27 mouse cellular contexts compared by ENCODE assay signal in the genomic region with DNA sequence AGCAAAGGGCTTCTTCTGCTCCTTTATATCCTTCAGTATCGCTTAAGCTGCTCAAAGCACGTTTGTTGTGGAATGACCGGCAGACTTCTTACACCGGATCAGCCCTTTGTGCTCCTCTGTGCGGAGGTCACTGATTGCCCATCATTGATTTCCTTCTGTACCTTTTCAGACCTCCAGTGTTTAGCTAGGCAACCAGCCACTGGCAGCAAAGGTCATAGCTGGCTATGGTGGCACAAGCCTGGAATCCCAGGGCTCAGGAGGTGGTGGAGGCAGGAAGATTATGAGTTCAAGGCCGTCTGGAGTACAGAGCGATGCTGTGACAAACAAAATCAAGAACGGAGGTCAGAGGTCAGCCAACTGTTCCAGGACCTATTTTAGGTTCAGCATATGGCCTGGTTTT. TPM values are rescaled to one million over a fixed set of nuclear protein-coding genes. Genes with fewer than 3 reads are reported as not detected.
DNase-seq lines count a peak whose midpoint lies in the region; ATAC-seq and TF ChIP-seq lines count a peak whose summit lies in the region.
"Had no signal": no experiment of that assay in that cellular context is flagged by ENCODE, and none has a peak within 500 bp of the region (broad histone marks: within the 10 kb centered on the region; RNA-seq: fewer than 3 reads in every experiment).

No protein-coding gene starts in this region.

- peak overlapping the region; percentile 96 for H3K27ac ChIP-seq in heart, embryonic 12.5 days (ENCODE audit: poor library complexity, severe bottlenecking)
- peak overlapping the region; percentile 94 for H3K27ac ChIP-seq in heart, embryonic 15.5 days
- H3K27ac ChIP-seq in liver, adult 2 months (replicated peaks; ENCODE audit: insufficient read depth, low read depth, low read length) = peak overlapping the region; percentile 92
- H3K27ac ChIP-seq in lung, postnatal 0 days (ENCODE audit: low read length) = 0 out of 2 replicates have a peak overlapping the region, but pooled peaks have one; percentile 85
- H3K27ac ChIP-seq: embryonic facial prominence, embryonic 12.5 days; embryonic facial prominence, embryonic 15.5 days; gastrocnemius, adult 2 months; hindbrain, embryonic 10.5 days; hindbrain, embryonic 13.5 days; intestine, embryonic 15.5 days had no signal

- H3K36me3 ChIP-seq in heart, embryonic 12.5 days = no peaks in the 10 kb centered on the region
- H3K36me3 ChIP-seq in heart, embryonic 15.5 days = no peaks in the 10 kb centered on the region
- H3K36me3 ChIP-seq in liver, adult 2 months (ENCODE audit: control insufficient read depth, insufficient read depth, low read length) = no peaks in the 10 kb centered on the region
- H3K36me3 ChIP-seq in lung, postnatal 0 days (ENCODE audit: insufficient read depth, low read length) = no peaks in the 10 kb centered on the region
- H3K36me3 ChIP-seq: embryonic facial prominence, embryonic 12.5 days; embryonic facial prominence, embryonic 15.5 days; hindbrain, embryonic 10.5 days; hindbrain, embryonic 13.5 days; intestine, embryonic 15.5 days had no signal

- no peaks in the 10 kb centered on the region for H3K27me3 ChIP-seq in heart, embryonic 12.5 days (replicated peaks)
- no peaks in the 10 kb centered on the region for H3K27me3 ChIP-seq in heart, embryonic 15.5 days
- H3K27me3 ChIP-seq in liver, adult 2 months (ENCODE audit: control insufficient read depth, insufficient read depth, low read length) = no peaks in the 10 kb centered on the region
- H3K27me3 ChIP-seq in lung, postnatal 0 days (replicated peaks; ENCODE audit: insufficient read depth, low read length) = no peaks in the 10 kb centered on the region
- H3K27me3 ChIP-seq: embryonic facial prominence, embryonic 12.5 days; embryonic facial prominence, embryonic 15.5 days; hindbrain, embryonic 13.5 days; intestine, embryonic 15.5 days had no signal

- TF ChIP-seq EP300 in lung, postnatal 0 days (IDR thresholded peaks at IDR 0.05) = no peak

- H3K9ac ChIP-seq in heart, embryonic 12.5 days = no peak overlapping the region
- no peak overlapping the region for H3K9ac ChIP-seq in heart, embryonic 15.5 days
- H3K9ac ChIP-seq in liver, adult 2 months (ENCODE audit: low read depth, low read length) = peak overlapping the region; percentile 37
- H3K9ac ChIP-seq in lung, postnatal 0 days (replicated peaks; ENCODE audit: low read depth) = no peak overlapping the region
- H3K9ac ChIP-seq: embryonic facial prominence, embryonic 12.5 days; embryonic facial prominence, embryonic 15.5 days; forebrain, postnatal 0 days; hindbrain, embryonic 13.5 days; intestine, embryonic 15.5 days had no signal

- TF ChIP-seq CTCF in liver, adult 2 months (IDR thresholded peaks at IDR 0.05; ENCODE audit: low read depth, low read length) = no peak
- TF ChIP-seq CTCF in lung, postnatal 0 days (IDR thresholded peaks at IDR 0.05) = no peak

- WGBS in heart, embryonic 12.5 days = 88% methylated on average over 8 of the region's 8 CpGs
- 89% methylated on average over 8 of the region's 8 CpGs for WGBS in heart, embryonic 15.5 days
- whole genome bisulfite sequencing in liver, adult 2 months = 23% methylated on average over 8 of the region's 8 CpGs
- 90% methylated on average over 8 of the region's 8 CpGs for WGBS in lung, postnatal 0 days

- no peak overlapping the region for H3K4me3 ChIP-seq in heart, embryonic 12.5 days
- H3K4me3 ChIP-seq in heart, embryonic 15.5 days = no peak overlapping the region
- H3K4me3 ChIP-seq in liver, adult 2 months (ENCODE audit: insufficient read depth, low read depth, low read length) = no peak overlapping the region
- H3K4me3 ChIP-seq in lung, postnatal 0 days (ENCODE audit: low read depth, low read length) = no peak overlapping the region
- H3K4me3 ChIP-seq: embryonic facial prominence, embryonic 12.5 days; embryonic facial prominence, embryonic 15.5 days; gastrocnemius, adult 2 months; hindbrain, embryonic 10.5 days; hindbrain, embryonic 13.5 days; intestine, embryonic 15.5 days had no signal

- peaks cover 48% of the 10 kb centered on the region for H3K4me1 ChIP-seq in heart, embryonic 12.5 days (replicated peaks)
- H3K4me1 ChIP-seq in heart, embryonic 15.5 days (replicated peaks) = peaks cover 44% of the 10 kb centered on the region
- H3K4me1 ChIP-seq in liver, adult 2 months (ENCODE audit: control insufficient read depth, insufficient read depth, low read length) = peaks cover 35% of the 10 kb centered on the region
- H3K4me1 ChIP-seq in lung, postnatal 0 days (ENCODE audit: insufficient read depth, low read depth, low read length) = peaks cover under 1% of the 10 kb centered on the region; the same call in 1 of the 2 replicates
- H3K4me1 ChIP-seq: embryonic facial prominence, embryonic 12.5 days; embryonic facial prominence, embryonic 15.5 days; hindbrain, embryonic 13.5 days; intestine, embryonic 15.5 days had no signal

- H3K9me3 ChIP-seq in heart, embryonic 12.5 days (replicated peaks) = no peaks in the 10 kb centered on the region
- H3K9me3 ChIP-seq in heart, embryonic 15.5 days (replicated peaks) = no peaks in the 10 kb centered on the region
- H3K9me3 ChIP-seq in lung, postnatal 0 days (ENCODE audit: low read length) = no peaks in the 10 kb centered on the region
- H3K9me3 ChIP-seq: embryonic facial prominence, embryonic 12.5 days; embryonic facial prominence, embryonic 15.5 days; intestine, embryonic 15.5 days had no signal

- no peak for ATAC-seq in heart, embryonic 12.5 days (ENCODE audit: insufficient number of reproducible peaks, low FRiP score)
- ATAC-seq in heart, embryonic 15.5 days (replicated peaks; ENCODE audit: insufficient number of reproducible peaks, insufficient read depth, low FRiP score, low read depth) = no peak
- no peak for ATAC-seq in lung, postnatal 0 days
- ATAC-seq: CD4-positive, CD25-positive, alpha-beta regulatory T cell, adult 4 months; forebrain, embryonic 14.5 days; forebrain, postnatal 0 days; hindbrain, embryonic 16.5 days; intestine, embryonic 15.5 days had no signal

- no peak for TF ChIP-seq POLR2A in liver, adult 2 months (IDR thresholded peaks at IDR 0.05; ENCODE audit: extremely low read depth, insufficient read depth, low read length)

- no peak overlapping the region for H3K4me2 ChIP-seq in heart, embryonic 12.5 days
- no peak overlapping the region for H3K4me2 ChIP-seq in heart, embryonic 15.5 days
- H3K4me2 ChIP-seq in lung, postnatal 0 days (replicated peaks; ENCODE audit: low read depth, low read length) = no peak overlapping the region
- H3K4me2 ChIP-seq: embryonic facial prominence, embryonic 12.5 days; embryonic facial prominence, embryonic 15.5 days; hindbrain, embryonic 13.5 days; intestine, embryonic 15.5 days had no signal

- H3K79me2 ChIP-seq in liver, adult 2 months (ENCODE audit: control insufficient read depth, insufficient read depth, low read length) = no peaks in the 10 kb centered on the region

- DNase-seq in heart, postnatal 10 days = no peak
- DNase-seq in heart, adult 11 months = no peak
- DNase-seq in liver, adult 2 months (ENCODE audit: extremely low read depth, low read depth, low spot score) = peak; percentile 100
- no peak for DNase-seq in liver
- DNase-seq in lung, postnatal 0 days (ENCODE audit: low spot score) = no peak
- no peak for DNase-seq in lung, postnatal 4 days
- DNase-seq: adrenal gland, adult 2 months; adrenal gland, postnatal 14 days; cerebellum, adult 11 months; cerebellum, adult 2 months; cerebellum, adult 9-11 months; cerebellum, postnatal 25 days; forebrain, postnatal 0 days; gastrocnemius, adult 2 months; gastrocnemius, postnatal 14 days; heart, postnatal 14 days; kidney, adult 11 months had no signal

- intact Hi-C loops in heart, postnatal 10 days (cut with DNase I) = loop anchor here (5.0 kb wide), 1 partner anchor 40 kb away; no protein-coding TSS in a partner anchor

RNA-seq across cellular contexts. Expression of gene Hopx, which starts 17.0 kb away (rescaled TPM):
- polyA plus RNA-seq in heart, embryonic 12.5 days (2016; fragmentation: Nextera tagmentation; extraction: Ambion mirVana) = 14.4 and 14.6 TPM in 2 replicates
- total RNA-seq in heart, postnatal 10 days (2021) = 100 to 1,000 TPM; 498 to 553 TPM
- 16.0 and 23.6 TPM in 2 replicates for polyA plus RNA-seq in heart, embryonic 15.5 days (2015; fragmentation: Nextera tagmentation; extraction: Ambion mirVana)
- total RNA-seq in liver, adult 2 months (2014; rRNA removed) = 42.7 and 77.2 TPM in 2 replicates
- polyA plus RNA-seq in liver, adult 2 months (2012; rRNA removed) = 84.9 and 92.3 TPM in 2 replicates
- polyA plus RNA-seq in lung, postnatal 0 days (2015; fragmentation: Nextera tagmentation; extraction: Ambion mirVana) = 49.0 and 49.5 TPM in 2 replicates
